Mouse (Mus musculus) hindbrain, embryonic 16.5 days (tissue): ENCODE measurements at regions not wholly inside any gene's neighbourhood (a gene's known extent, or its start where the extent isn't known, plus 50 kb on each side); places are given as distances from the start of the nearest gene placed in this dataset.
A peak's percentile ranks its signal among the peaks of the same experiment; 100 is the strongest.

ENCODE experiments used
- ATAC-seq: fragments of 200-750 bp; cut with Nextera tagmentation; 2 replicates; pipeline ENCODE4 v1.8.0; 2017; ENCODE audit warnings: moderate TSS enrichment, moderate library complexity
- H3K27ac ChIP-seq: fragments of 300-500 bp; sonication (generic); 2 replicates; pipeline ENCODE4 v1.5.1; 2014; ENCODE audit warnings: low read depth, mild to moderate bottlenecking, control low read depth, low read length, moderate library complexity
- H3K27me3 ChIP-seq: fragments of 300-500 bp; sonication (generic); replicated peaks from 2 replicates; pipeline ENCODE4 v1.6.1; 2014; ENCODE audit warnings: low read length; ENCODE audit not compliant: control insufficient read depth, insufficient read depth
- H3K36me3 ChIP-seq: fragments of 300-500 bp; sonication (generic); 2 replicates; pipeline ENCODE4 v1.6.1; 2014; ENCODE audit warnings: mild to moderate bottlenecking, low read length, moderate library complexity, mixed read lengths; ENCODE audit not compliant: control insufficient read depth, insufficient read depth
- H3K4me1 ChIP-seq: fragments of 300-500 bp; sonication (generic); 2 replicates; pipeline ENCODE4 v1.6.1; 2014; ENCODE audit warnings: low read depth, low read length; ENCODE audit not compliant: control insufficient read depth, insufficient read depth
- H3K4me2 ChIP-seq: fragments of 300-500 bp; sonication (generic); 2 replicates; pipeline ENCODE4 v1.6.1; 2014; ENCODE audit warnings: mild to moderate bottlenecking, low read length, control low read depth, moderate library complexity
- H3K4me3 ChIP-seq: fragments of 300-500 bp; sonication (generic); 2 replicates; pipeline ENCODE4 v1.5.1; 2014; ENCODE audit warnings: mild to moderate bottlenecking, low read length, control low read depth, moderate library complexity
- H3K9ac ChIP-seq: fragments of 300-500 bp; sonication (generic); 2 replicates; pipeline ENCODE4 v1.6.1; 2014; ENCODE audit warnings: low read depth, mild to moderate bottlenecking, control low read depth, low read length, moderate library complexity
- H3K9me3 ChIP-seq: fragments of 300-500 bp; sonication (generic); 2 replicates; pipeline ENCODE4 v1.6.1; 2014; ENCODE audit warnings: mild to moderate bottlenecking, low read length, moderate library complexity; ENCODE audit not compliant: control insufficient read depth
- WGBS: fragments of 180-500 bp; shearing (Covaris S2); extraction: QIAGEN DNeasy Blood & Tissue Kit; methylation state at CpG from one replicate; pipeline ENCODE4 v1.1.7; 2014; 5-methylcytosine and 5-hydroxymethylcytosine counted together

DNA sequence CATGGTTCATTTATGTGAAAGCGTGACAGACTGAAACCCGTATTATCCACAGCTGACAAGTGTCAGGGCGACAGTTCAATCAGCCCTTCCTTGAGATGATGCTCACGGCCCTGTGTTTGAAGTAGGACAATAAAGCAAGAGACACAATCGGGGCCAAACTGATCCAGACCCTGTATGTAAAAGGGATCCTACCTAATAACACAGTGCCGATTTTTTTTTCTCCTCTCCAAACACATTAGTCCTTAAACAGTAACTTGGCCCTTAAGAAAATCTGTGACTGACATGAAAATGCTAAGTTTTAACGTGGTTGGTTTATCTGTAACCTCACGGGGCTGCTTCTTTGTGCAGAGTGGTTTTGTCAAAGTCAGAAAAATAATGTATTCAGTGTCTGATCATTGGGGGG lies 425.9 kb upstream of the Smim15 start:
- H3K9me3 ChIP-seq, result no peaks in the 10 kb centered on the region
- H3K4me3 ChIP-seq, result no peak overlapping the region
- peaks cover 5% of the 10 kb centered on the region for H3K27me3 ChIP-seq
- H3K27ac ChIP-seq, result no peak overlapping the region
- no peaks in the 10 kb centered on the region for H3K36me3 ChIP-seq
- 17% methylated on average over 8 of the region's 8 CpGs for WGBS
- ATAC-seq, result no peak
- H3K4me1 ChIP-seq, result peaks cover 19% of the 10 kb centered on the region
- no peak overlapping the region for H3K9ac ChIP-seq
- no peak overlapping the region for H3K4me2 ChIP-seq

DNA sequence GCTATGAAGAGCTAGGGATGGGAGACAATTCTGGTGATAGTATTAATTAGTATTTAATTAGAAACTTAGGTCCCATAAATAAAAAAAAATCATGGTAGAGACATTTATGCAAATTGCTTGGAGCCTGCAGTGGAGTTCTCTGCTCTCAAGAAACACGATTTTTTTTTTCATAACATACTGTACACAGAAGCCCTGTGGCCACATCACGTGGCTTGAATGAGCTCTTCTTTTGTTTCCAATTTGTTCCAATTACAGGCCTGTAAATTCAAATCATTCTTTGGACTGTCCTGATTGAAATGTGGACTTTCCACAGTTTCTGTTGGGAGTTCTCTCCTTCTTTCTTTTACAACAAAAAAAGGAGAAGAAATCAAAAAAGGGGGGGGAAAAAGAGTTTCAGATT lies 426.7 kb upstream of the Smim15 start:
- H3K9me3 ChIP-seq, result no peaks in the 10 kb centered on the region
- no peak overlapping the region for H3K4me3 ChIP-seq
- ATAC-seq, result peak; percentile 55; the same call in 1 of the 2 replicates
- 11% methylated on average over 2 of the region's 2 CpGs for WGBS
- peaks cover 19% of the 10 kb centered on the region for H3K4me1 ChIP-seq
- H3K36me3 ChIP-seq, result no peaks in the 10 kb centered on the region
- H3K27me3 ChIP-seq, result peaks cover 5% of the 10 kb centered on the region
- no peak overlapping the region; the same call in 1 of the 2 replicates for H3K4me2 ChIP-seq
- no peak overlapping the region for H3K27ac ChIP-seq
- no peak overlapping the region for H3K9ac ChIP-seq

DNA sequence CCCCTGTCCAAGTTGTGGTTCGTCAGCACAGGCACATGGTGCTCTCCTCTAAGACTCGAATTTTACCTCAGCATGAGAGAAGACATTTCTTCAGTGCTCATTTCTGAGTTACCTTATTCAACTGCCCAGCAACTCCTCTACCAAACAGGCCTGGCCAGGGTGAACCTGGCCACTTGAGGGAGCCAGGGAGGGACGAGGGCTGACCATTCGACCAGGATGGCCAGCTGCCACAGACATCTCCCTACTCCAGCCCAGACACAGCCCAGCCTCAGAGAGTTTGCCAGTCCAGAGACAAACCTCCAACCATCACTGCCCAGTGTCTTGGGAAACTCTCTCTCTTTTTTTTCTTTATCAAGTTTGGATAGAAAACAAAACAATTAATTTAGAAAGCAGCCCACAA lies 427.5 kb upstream of the Smim15 start:
- Histone ChIP-seq H3K27ac (no peak overlapping the region), H3K4me3 (no peak overlapping the region), H3K9ac (no peak overlapping the region), H3K4me2 (no peak overlapping the region), H3K9me3 (no peaks in the 10 kb centered on the region), H3K27me3 (peaks cover 2% of the 10 kb centered on the region; the same call in 1 of the 2 replicates), H3K36me3 (no peaks in the 10 kb centered on the region), H3K4me1 (peaks cover 19% of the 10 kb centered on the region)
- no peak for ATAC-seq
- WGBS, result 67% methylated on average over 4 of the region's 4 CpGs

DNA sequence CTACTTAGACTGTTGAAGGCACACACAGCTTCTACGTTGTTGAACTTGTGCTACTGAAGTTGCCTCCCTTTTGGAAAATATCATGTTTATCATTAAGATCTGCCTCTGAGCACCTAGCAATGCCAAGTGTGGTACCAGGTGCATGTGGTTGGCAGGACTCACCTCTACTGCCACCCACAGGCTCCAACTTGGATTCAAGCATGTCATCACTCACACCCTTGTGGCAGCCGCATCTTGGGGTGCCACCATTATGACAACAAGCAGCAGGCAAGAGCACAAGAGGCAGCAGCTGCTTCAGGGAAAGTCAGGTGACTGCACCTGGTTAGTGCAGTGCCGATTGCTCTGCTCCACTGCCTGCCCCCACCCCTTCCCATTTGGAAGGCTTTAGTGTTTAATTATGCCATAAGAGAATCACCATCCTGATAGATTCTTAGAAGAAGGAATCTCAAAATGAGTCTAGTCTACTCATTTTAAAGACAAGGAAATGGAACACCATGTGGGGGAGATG lies 435.2 kb upstream of the Smim15 start:
- no peaks in the 10 kb centered on the region for H3K36me3 ChIP-seq
- no peak overlapping the region for H3K27ac ChIP-seq
- H3K4me2 ChIP-seq, result no peak overlapping the region
- no peaks in the 10 kb centered on the region for H3K27me3 ChIP-seq
- no peaks in the 10 kb centered on the region for H3K9me3 ChIP-seq
- no peaks in the 10 kb centered on the region for H3K4me1 ChIP-seq
- no peak for ATAC-seq
- no peak overlapping the region for H3K9ac ChIP-seq
- H3K4me3 ChIP-seq, result no peak overlapping the region
- WGBS, result 64% methylated on average over 3 of the region's 3 CpGs

DNA sequence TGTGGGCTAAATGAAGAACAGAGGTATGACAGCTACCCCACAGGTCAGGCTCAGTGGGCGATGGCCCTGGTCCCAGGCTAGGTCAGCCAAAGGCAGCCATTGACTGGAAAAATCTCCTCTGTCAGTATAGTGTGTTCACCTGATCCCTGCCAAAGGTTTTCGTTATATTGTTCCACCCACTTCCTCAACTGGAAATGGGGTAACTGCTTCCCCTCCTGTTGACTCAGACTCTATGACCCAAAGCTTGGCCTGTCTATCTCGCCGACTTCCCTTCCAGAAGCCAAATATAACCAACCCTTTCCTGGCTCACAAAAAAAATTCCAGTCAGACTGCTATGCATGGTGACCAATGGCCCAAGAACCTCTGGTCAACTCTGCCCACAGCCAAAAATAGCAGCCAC lies 437.0 kb upstream of the Smim15 start:
- Histone ChIP-seq H3K4me2 (no peak overlapping the region), H3K27ac (no peak overlapping the region), H3K9ac (no peak overlapping the region), H3K36me3 (no peaks in the 10 kb centered on the region), H3K9me3 (no peaks in the 10 kb centered on the region; the same call in 1 of the 2 replicates), H3K27me3 (no peaks in the 10 kb centered on the region), H3K4me3 (no peak overlapping the region), H3K4me1 (no peaks in the 10 kb centered on the region)
- no peak for ATAC-seq
- WGBS, result 86% methylated on average over 4 of the region's 4 CpGs

DNA sequence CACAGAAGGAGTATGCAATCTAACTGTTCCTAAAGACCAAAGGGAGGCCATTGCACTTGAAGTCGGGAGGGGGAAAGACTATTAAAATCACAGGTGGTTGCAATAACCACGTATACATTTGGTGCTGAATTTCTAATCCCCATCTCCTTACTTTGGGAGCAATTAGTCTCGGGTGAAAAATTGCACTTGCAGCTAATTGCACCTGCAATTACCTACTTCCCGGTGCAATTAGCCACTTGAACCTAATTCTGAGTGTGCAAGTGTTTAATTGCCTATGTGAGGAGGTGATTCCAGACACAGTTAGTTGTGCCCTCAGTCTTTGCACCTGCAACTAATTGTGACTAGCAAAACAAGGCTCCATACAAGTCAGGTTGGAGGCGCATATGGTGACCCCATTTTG lies 442.1 kb upstream of the Smim15 start:
- Histone ChIP-seq H3K4me3 (no peak overlapping the region), H3K36me3 (no peaks in the 10 kb centered on the region), H3K27me3 (no peaks in the 10 kb centered on the region), H3K9ac (no peak overlapping the region), H3K4me1 (peaks cover 6% of the 10 kb centered on the region; the same call in 1 of the 2 replicates), H3K27ac (no peak overlapping the region), H3K4me2 (no peak overlapping the region), H3K9me3 (no peaks in the 10 kb centered on the region; the same call in 1 of the 2 replicates)
- ATAC-seq, result no peak
- 64% methylated on average over 5 of the region's 5 CpGs for WGBS

DNA sequence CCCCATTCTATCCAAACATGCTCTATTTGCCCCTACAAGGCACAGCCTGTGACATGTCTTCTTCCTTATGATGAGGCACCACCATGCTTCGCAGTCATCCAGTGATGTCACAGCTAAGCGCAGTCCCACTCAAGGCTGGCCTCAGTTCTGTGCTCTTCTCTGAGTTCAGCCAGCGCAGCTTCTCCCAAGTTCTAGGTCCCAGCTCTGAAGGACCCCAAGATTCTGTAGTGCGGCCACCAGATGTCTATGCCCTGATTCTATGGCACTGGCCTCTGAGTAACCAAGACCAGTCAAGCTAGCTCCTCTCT lies 443.2 kb upstream of the Smim15 start:
- H3K36me3 ChIP-seq, result no peaks in the 10 kb centered on the region
- ATAC-seq, result peak; percentile 43; the same call in 1 of the 2 replicates
- H3K4me2 ChIP-seq, result peak overlapping the region; percentile 40
- 86% methylated on average over 4 of the region's 4 CpGs for WGBS
- no peak overlapping the region for H3K27ac ChIP-seq
- H3K9ac ChIP-seq, result no peak overlapping the region
- no peaks in the 10 kb centered on the region; the same call in 1 of the 2 replicates for H3K9me3 ChIP-seq
- no peaks in the 10 kb centered on the region for H3K27me3 ChIP-seq
- H3K4me3 ChIP-seq, result no peak overlapping the region
- peaks cover 6% of the 10 kb centered on the region; the same call in 1 of the 2 replicates for H3K4me1 ChIP-seq

DNA sequence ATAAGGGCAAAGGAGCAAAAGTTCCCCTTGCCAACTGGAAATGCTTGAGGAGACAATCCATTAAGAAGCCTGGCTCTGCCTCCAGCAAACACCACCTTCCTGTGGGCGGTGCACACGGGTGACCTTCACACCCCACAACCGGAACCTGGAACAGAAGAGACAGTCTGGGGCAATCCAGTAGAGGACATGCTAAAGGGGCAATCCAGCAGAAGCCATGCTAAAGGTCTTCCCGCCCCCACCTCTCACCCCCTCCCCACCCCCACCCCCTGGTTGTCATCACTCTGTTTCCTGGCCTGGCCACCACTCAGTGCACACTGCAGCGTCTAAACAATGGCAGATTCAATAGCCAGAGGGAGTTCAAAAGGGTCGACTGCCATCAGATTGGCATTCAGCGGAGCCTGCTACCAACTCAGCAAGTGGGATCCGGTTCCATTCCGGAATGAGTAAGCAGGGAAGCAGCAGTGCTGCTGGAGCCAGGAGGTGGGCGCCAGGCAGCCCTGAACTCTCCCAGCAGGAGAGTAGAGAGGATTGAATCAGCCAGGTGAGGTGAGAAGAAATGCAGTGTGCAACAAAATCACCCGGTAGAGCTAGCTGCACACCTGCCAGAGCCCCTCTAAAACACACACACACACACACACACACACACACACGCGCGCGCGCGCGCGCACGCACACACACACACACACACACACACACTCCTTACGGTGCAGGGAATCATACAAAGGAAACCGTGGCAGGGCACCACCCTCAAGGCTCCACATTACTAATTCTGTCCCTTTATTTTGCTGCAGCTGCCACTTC lies 443.7 kb upstream of the Smim15 start:
- 27% methylated on average over 21 of the region's 22 CpGs for WGBS
- peak overlapping the region; percentile 40 for H3K4me2 ChIP-seq
- peak; percentile 62 for ATAC-seq
- H3K9me3 ChIP-seq, result no peaks in the 10 kb centered on the region; the same call in 1 of the 2 replicates
- no peak overlapping the region for H3K4me3 ChIP-seq
- H3K27ac ChIP-seq, result no peak overlapping the region
- H3K27me3 ChIP-seq, result no peaks in the 10 kb centered on the region
- peaks cover 6% of the 10 kb centered on the region; the same call in 1 of the 2 replicates for H3K4me1 ChIP-seq
- no peaks in the 10 kb centered on the region for H3K36me3 ChIP-seq
- H3K9ac ChIP-seq, result no peak overlapping the region

DNA sequence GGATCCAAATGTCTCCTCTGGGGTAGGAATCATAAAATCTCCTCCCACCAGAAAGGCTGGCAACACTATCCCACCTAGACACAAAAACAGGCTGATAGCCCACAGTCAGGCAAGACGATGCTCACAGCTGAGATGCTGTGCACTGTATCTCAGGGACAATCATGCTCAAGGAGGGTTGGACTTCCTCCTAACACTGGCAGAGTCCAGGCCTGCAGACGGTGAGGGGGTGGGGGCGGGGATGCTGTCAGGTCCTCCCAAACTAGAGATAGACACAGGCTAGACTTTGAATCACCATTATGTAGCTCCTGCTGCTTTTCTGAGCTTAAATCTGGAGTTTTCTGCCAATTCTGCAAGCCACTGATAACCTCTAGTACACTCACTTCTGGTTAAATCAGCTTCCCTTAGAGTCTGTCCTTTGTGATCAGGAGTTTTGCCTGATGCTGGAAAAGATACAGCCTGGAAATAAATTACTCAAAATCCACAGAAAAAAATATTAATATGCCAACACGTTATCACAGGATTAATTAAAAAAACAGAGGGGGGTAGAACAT lies 445.1 kb upstream of the Smim15 start:
- Histone ChIP-seq H3K9ac (no peak overlapping the region), H3K4me1 (peaks cover 6% of the 10 kb centered on the region; the same call in 1 of the 2 replicates), H3K9me3 (no peaks in the 10 kb centered on the region; the same call in 1 of the 2 replicates), H3K27ac (no peak overlapping the region), H3K36me3 (no peaks in the 10 kb centered on the region), H3K4me2 (no peak overlapping the region), H3K27me3 (no peaks in the 10 kb centered on the region), H3K4me3 (no peak overlapping the region)
- no peak for ATAC-seq
- WGBS, result 32% methylated on average over 4 of the region's 4 CpGs
